Mouse (Mus musculus) right cerebral cortex, postnatal 14 days (tissue): ENCODE results near the gene Rbms3.

ENCODE experiments used
- DNase-seq: peaks from one replicate; pipeline ENCODE4 v3.0.0; 2022

Rbms3 gene

GRCm38 (mm10) chr9:117172526-117172925 lies 457.2 kb downstream of the Rbms3 start:
- no peak for DNase-seq

DNA sequence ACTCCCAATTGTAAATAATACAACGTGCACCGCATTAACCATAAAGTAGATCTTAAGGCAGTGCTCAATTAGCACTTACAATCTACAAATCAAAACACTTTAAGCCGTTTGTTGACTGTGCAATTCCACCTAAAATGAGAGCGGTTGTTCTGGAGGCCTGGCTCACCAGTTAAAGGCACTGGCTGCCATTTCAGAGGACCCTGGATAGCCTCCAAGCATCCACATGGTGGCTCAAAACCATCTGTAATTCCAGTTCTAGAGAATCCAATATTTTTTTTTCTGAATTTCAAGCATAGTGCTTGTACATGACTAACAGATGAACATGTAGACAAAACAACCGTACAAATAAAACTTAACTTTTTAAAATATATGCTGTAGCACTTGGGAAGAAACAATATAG lies 460.5 kb downstream of the Rbms3 start:
- no peak for DNase-seq

- peak; percentile 5 for DNase-seq
Measured at GRCm38 (mm10) chr9:117163143-117163542, 466.6 kb downstream of the Rbms3 start.

GRCm38 (mm10) chr9:117161150-117161549 lies 468.6 kb downstream of the Rbms3 start:
- DNase-seq, result no peak

DNA sequence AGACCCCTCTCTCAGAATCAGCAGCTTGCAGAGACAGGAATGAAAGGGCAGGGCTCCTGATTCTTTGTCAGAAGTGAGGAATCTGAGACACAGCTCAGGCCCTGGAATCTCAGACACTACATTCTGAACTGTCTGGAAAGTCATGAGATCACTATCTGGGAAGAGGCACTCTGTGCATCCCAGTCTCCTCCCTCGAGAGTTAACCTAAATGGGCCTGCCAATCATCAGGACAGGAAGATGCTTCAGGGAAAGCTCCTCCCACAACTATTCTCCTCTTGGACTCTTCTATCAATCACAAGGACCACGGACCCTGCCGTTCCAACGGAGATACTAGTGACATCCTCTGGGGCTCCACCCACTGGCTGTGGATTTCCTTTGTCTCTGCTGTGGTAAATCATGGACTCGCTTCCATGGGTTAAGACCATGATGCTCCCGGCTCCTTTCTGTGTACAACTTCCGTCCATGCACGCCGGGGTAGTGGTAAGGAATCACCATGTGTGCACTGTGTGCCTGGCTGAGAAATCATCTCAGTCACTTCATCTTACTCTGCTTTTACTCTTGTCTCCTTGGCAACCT lies 473.3 kb downstream of the Rbms3 start:
- DNase-seq, result no peak

GRCm38 (mm10) chr9:117154590-117154989 lies 475.1 kb downstream of the Rbms3 start:
- no peak for DNase-seq

- DNase-seq, result no peak
Measured at GRCm38 (mm10) chr9:117153686-117154274, 475.9 kb downstream of the Rbms3 start.

GRCm38 (mm10) chr9:117151951-117152350 lies 477.8 kb downstream of the Rbms3 start:
- no peak for DNase-seq

GRCm38 (mm10) chr9:117144057-117144723 lies 485.5 kb downstream of the Rbms3 start:
- DNase-seq, result peak; percentile 18

DNA sequence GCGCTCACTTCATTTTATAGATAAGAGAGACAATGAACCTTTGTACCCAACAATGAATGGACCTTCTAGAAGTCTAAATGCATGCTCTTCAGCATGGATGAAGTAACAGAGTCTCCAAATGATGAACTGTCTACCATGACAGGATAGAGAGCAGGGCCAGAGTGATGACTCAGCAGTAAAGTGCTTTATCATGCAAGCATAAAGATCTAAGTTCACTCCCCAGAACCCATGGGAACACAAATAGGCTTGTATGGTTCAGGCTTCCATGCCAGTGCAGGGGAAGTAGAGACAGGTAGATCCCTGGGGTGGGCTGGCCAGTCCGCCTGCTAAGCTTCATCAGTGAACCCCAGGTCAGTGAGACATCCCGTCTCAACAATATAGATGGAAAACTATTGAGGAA lies 489.7 kb downstream of the Rbms3 start:
- no peak for DNase-seq

DNA sequence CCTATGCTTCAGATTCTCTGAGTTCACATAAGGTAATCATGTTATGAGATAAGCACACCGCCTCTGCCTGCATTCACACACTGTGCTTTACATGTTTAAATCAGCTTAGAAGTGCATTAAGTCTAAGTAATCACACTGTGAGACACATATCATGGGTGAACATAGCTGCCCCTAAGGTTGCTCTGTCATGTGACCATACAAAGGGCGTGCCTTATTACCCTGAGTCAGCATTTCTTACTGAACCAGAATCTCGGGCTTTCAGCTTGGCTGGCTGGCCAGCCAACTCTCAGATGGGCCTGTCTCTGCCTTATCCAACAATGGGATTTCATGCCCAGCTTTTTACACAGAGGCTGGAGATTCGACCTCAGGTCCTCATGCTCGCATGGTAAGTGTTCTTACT lies 493.3 kb downstream of the Rbms3 start:
- no peak for DNase-seq

DNA sequence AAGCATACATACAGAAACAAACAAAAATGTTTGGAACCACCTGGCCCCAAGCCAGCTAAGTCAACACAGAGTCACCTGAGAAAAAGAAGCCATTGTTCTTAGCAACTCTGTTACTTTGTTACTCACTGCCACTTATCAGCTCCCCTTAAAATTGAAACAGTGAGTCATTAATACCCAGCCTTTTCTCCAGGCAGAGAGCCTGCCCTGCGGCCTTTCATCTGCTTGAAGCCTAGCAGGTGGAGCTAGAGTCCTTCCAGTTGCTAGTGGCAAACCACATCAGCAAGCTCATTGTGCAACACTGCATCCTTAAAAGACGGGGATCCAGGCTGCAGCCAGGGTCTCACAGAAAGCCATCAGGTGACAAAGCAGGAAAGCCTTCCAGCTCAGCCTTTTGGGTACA lies 495.7 kb downstream of the Rbms3 start:
- DNase-seq, result no peak

DNA sequence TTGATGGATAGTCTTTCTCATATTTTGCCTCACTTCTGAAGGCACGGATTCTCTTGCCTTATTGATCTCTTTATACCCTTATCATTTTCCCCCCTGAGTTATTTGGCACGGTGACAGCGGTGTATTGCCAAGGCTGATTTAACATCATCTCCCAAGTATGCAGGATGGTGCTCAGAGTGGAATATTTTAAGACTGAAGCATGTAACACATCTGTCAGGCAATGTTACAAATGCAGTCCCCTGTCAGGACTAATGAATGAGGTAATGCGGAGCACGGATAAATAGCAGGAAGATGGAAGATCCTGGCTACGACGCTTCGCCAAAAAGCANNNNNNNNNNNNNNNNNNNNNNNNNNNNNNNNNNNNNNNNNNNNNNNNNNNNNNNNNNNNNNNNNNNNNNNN lies 502.9 kb downstream of the Rbms3 start:
- no peak for DNase-seq

DNA sequence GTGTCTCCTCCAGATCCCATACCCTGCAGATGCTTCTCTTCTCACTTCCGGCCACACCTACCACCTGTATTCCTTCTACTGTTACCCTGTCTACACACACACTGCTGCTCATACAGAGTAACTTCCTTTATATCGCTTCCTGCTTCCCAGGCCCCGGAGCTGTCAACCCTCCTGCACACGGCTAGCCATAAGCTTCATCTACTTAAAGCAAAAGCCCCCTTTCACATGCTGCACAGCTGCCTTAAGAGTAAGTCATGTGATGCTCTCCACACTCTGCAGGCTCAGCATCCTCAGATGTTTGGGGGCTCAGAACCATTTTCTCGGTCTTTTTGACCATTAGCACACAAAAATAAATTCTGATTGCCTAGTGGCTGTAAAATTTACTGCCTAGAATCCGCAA lies 503.9 kb downstream of the Rbms3 start:
- DNase-seq, result no peak

GRCm38 (mm10) chr9:117121572-117121971 lies 508.1 kb downstream of the Rbms3 start:
- no peak for DNase-seq

GRCm38 (mm10) chr9:117117181-117117729 lies 512.5 kb downstream of the Rbms3 start:
- DNase-seq, result peak; percentile 15

DNA sequence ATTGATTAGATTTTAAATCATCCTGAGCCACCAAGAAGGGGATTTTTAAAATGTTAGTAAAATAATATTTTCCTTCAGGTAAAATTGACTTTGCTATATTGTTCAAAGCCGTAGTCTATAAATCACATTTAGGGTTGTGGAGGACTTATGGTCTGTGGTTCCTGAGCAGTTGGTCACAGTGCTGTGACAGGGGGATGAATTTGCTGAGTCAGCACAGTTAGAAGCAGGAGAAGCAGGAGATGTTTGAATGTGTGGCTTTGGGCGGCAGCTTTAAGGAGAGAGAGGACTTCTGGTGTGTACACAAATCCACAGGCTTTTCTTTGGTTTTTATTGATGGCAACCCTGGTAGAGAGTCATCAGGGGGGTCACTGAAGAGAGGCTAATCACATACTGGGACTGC lies 514.1 kb downstream of the Rbms3 start:
- no peak for DNase-seq

DNA sequence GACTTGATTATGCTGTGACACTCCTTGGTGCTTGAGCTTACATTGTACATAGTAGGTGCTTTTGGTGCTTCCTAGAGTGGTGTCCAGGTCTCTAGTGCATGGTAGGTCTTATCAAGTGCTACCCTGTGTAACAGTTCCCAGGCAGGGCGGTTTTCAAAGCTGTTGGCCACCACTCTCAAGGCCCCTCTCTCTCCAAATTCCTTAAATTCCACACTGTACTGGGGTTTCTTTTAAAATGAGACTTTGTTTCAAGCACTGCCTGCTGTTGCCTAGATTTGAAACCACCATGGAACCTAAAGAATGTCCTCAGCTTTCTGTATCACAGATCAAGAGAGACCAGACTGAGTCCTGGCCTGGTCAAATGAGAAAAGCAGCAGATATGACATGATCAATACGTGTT lies 516.1 kb downstream of the Rbms3 start:
- no peak for DNase-seq

DNA sequence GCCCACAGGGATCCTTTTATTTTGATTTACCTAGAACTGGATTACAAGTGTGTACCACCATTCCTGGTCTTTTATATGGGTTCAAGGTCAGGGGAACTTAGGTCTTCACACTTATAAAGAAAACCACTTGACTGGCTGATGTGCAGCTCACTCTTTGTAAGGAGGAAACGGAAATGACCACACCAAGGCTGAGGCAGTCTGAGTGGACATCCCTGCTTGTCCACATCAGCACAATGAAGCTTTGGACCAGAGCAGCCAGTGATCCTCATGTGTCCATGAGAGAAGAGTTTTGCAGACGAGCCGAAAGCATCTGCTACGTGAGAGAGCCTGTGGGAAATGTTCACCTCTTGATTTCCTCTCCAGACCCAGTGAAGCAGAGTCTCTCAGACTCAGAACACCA lies 521.8 kb downstream of the Rbms3 start:
- DNase-seq, result no peak

DNA sequence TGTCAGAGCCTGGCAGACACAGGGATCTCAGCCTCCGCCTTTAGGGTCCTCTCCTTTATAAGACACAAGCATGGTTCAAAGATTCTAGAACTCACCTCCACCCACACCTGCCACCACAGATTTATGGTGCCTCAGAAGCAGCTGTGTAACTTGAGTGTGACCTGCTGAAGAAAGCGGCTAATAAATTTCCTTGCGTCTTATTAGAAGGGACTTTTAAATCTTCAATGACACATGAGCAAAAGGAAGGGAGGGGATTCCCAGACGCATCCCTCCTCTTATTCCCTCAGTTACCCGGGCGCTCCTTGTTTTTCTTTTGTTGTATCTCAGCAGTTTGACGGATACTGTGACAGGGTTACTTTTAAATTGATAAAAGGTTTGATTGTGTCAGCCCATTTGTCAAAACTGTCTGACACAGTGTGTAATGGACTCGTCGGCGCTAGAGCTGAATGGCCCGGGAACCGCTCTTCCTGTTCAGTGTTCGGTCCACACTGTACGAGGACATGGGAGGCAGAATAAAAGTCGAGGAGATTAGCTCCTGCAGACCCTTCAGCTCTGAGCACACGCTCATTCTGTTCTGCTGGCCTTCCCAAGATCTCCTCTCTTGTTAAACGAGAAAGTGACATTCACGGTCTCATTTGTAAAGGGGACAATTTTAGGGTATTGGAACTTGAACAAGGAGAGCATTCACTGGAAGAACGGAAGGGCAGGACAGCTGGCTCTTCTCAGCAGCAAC lies 527.3 kb downstream of the Rbms3 start:
- no peak for DNase-seq

GRCm38 (mm10) chr9:117100181-117100580 lies 529.5 kb downstream of the Rbms3 start:
- DNase-seq, result no peak

DNA sequence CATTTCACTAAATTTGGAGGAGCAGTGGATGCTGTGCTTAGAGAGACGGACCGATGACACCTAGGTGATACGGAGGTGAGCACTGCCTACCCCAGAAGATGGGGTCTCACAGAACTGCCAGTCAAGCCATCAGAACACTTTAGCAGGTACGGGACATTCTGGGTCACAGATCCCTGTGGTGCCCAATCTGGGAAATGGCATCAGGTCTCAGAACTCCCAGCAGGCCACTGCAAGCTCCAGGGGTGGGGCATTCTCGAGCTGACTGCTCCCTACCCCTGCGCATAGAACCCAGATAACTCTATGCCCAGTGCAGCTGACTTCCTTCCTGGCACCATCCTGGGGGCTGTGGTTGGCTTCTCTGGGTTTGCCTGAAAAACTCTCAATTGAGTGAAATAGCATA lies 536.2 kb downstream of the Rbms3 start:
- DNase-seq, result no peak

GRCm38 (mm10) chr9:117092177-117092555 lies 537.5 kb downstream of the Rbms3 start:
- no peak for DNase-seq
